Mouse (Mus musculus) lung, postnatal 0 days (tissue): Measurements from ENCODE around the gene Ier2.

ENCODE experiments used
- CTCF ChIP-seq: IDR thresholded peaks from 2 replicates; pipeline ENCODE4 v1.5.1; 2016; ENCODE audit warnings: antibody characterized with exemption, mild to moderate bottlenecking
- EP300 ChIP-seq: IDR thresholded peaks from 2 replicates; pipeline ENCODE4 v1.6.1; 2016; ENCODE audit warnings: antibody characterized with exemption, mild to moderate bottlenecking, control low read depth

DNA sequence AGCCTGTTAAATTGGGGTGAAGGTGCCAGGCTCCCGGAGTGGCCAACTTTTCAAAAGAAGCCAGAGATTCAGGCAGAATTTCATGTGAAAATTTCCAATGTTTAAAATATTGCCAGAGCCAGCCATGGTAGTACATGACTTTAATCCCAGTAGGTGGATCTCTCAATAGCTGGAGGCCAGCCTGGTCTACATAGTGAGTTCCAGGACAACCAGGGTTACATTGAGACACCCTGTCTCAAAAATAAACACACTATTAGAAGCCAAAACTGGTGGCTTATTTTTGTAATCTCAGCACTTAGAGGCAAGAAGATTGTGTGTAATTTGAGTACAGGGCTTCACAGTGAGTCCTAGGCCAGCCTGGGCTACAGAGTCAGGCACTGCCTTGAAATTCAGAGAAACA is 47.3 kb upstream of the Ier2 start:
- TF ChIP-seq EP300 (no peak), CTCF (no peak)
